Mouse (Mus musculus) embryonic facial prominence, embryonic 11.5 days (tissue): Measurements from ENCODE around the gene Ildr2. TPM values are rescaled to one million over a fixed set of nuclear protein-coding genes. Genes with fewer than 3 reads are reported as not detected.

Experiments used
- ATAC-seq: fragments of 200-750 bp; cut with Nextera tagmentation; replicated peaks from 2 replicates; pipeline ENCODE4 v1.8.0; 2017; ENCODE audit warnings: low read depth; ENCODE audit not compliant: insufficient number of reproducible peaks, low FRiP score, low TSS enrichment
- DNase-seq: peaks from one replicate; pipeline ENCODE4 v3.0.0-alpha.2; 2015; ENCODE audit warnings: low spot score
- H3K27ac ChIP-seq: fragments of 300-500 bp; sonication (generic); replicated peaks from 2 replicates; pipeline ENCODE4 v1.5.1; 2014; ENCODE audit warnings: mild to moderate bottlenecking, low read depth, low read length, control low read depth
- H3K27me3 ChIP-seq: fragments of 300-500 bp; sonication (generic); 2 replicates; pipeline ENCODE4 v1.6.1; 2014; ENCODE audit warnings: mild to moderate bottlenecking, low read length, moderate library complexity, mixed read lengths; ENCODE audit not compliant: control insufficient read depth, insufficient read depth
- H3K36me3 ChIP-seq: fragments of 300-500 bp; sonication (generic); replicated peaks from 2 replicates; pipeline ENCODE4 v1.6.1; 2014; ENCODE audit warnings: low read depth, mild to moderate bottlenecking, low read length, moderate library complexity, mixed read lengths; ENCODE audit not compliant: control insufficient read depth, insufficient read depth
- H3K4me1 ChIP-seq: fragments of 300-500 bp; sonication (generic); 2 replicates; pipeline ENCODE4 v1.6.1; 2014; ENCODE audit warnings: low read length, mixed read lengths; ENCODE audit not compliant: control insufficient read depth, insufficient read depth
- H3K4me2 ChIP-seq: fragments of 300-500 bp; sonication (generic); 2 replicates; pipeline ENCODE4 v1.6.1; 2014; ENCODE audit warnings: low read depth, mild to moderate bottlenecking, control low read depth, low read length, moderate library complexity
- H3K4me3 ChIP-seq: fragments of 300-500 bp; sonication (generic); 2 replicates; pipeline ENCODE4 v1.5.1; 2014; ENCODE audit warnings: low read depth, low read length, control low read depth
- H3K9ac ChIP-seq: fragments of 300-500 bp; sonication (generic); replicated peaks from 2 replicates; pipeline ENCODE4 v1.6.1; 2014; ENCODE audit warnings: mild to moderate bottlenecking, control low read depth, low read length
- H3K9me3 ChIP-seq: fragments of 300-500 bp; sonication (generic); replicated peaks from 2 replicates; pipeline ENCODE4 v1.6.1; 2016; ENCODE audit warnings: mild to moderate bottlenecking, low read length, inconsistent platforms, mixed read lengths; ENCODE audit not compliant: control insufficient read depth
- WGBS: fragments of 180-500 bp; shearing (Covaris S2); extraction: QIAGEN DNeasy Blood & Tissue Kit; methylation state at CpG from one replicate; pipeline ENCODE4 v1.1.7; 2014; 5-methylcytosine and 5-hydroxymethylcytosine counted together
- polyA plus RNA-seq: library from polyadenylated mRNA; unstranded; fragments of >200 nt; fragmentation: Nextera tagmentation; extraction: Ambion mirVana; gene quantifications from 2 replicates; pipeline ENCODE4 v1.2.1, GENCODE M21; 2014

Ildr2 gene
- polyA plus RNA-seq, 1 experiment from 2014 or later = 1.6 TPM

- WGBS = 73% methylated on average over 3 of the region's 3 CpGs
- no peak for DNase-seq
Measured at GRCm38 (mm10) chr1:166300526-166300925, 46.6 kb downstream of the Ildr2 start.

GRCm38 (mm10) chr1:166304352-166305240, 50.7 kb downstream of the Ildr2 start:
- Histone ChIP-seq H3K27me3 (peaks cover 7% of the 10 kb centered on the region; the same call in 1 of the 2 replicates), H3K4me1 (no peaks in the 10 kb centered on the region), H3K9me3 (no peaks in the 10 kb centered on the region), H3K9ac (no peak overlapping the region), H3K36me3 (no peaks in the 10 kb centered on the region), H3K4me3 (no peak overlapping the region), H3K27ac (no peak overlapping the region), H3K4me2 (no peak overlapping the region)
- DNase-seq (no peak), ATAC-seq (no peak)
- WGBS = 69% methylated on average over 8 of the region's 8 CpGs

More at GRCm38 (mm10) chr1:166300526-166300925, 46.6 kb downstream of the Ildr2 start:
- no peaks in the 10 kb centered on the region for H3K27me3 ChIP-seq
- ATAC-seq = no peak
- H3K4me1 ChIP-seq = no peaks in the 10 kb centered on the region
- no peaks in the 10 kb centered on the region for H3K36me3 ChIP-seq
- H3K4me2 ChIP-seq = no peak overlapping the region
- H3K4me3 ChIP-seq = no peak overlapping the region
- H3K9me3 ChIP-seq = no peaks in the 10 kb centered on the region
- H3K9ac ChIP-seq = no peak overlapping the region
- no peak overlapping the region for H3K27ac ChIP-seq

GRCm38 (mm10) chr1:166308471-166308850, 54.5 kb downstream of the Ildr2 start:
- 15% methylated on average over 5 of the region's 5 CpGs for WGBS
- H3K4me1 ChIP-seq = no peaks in the 10 kb centered on the region
- no peaks in the 10 kb centered on the region for H3K9me3 ChIP-seq
- peak overlapping the region; percentile 49 for H3K4me3 ChIP-seq
- H3K4me2 ChIP-seq = peak overlapping the region; percentile 98
- H3K27ac ChIP-seq = no peak overlapping the region
- peaks cover 7% of the 10 kb centered on the region; the same call in 1 of the 2 replicates for H3K27me3 ChIP-seq
- ATAC-seq (no peak), DNase-seq (no peak)
- no peaks in the 10 kb centered on the region for H3K36me3 ChIP-seq
- H3K9ac ChIP-seq = peak overlapping the region; percentile 61

GRCm38 (mm10) chr1:166308851-166309715, 55.1 kb downstream of the Ildr2 start:
- Histone ChIP-seq H3K9me3 (no peaks in the 10 kb centered on the region), H3K27me3 (peaks cover 7% of the 10 kb centered on the region; the same call in 1 of the 2 replicates), H3K4me1 (no peaks in the 10 kb centered on the region), H3K27ac (no peak overlapping the region), H3K4me3 (peak overlapping the region; percentile 49), H3K4me2 (peak overlapping the region; percentile 98), H3K9ac (peak overlapping the region; percentile 61), H3K36me3 (no peaks in the 10 kb centered on the region)
- peak; percentile 86 for ATAC-seq
- 1% methylated on average over 84 of the region's 94 CpGs for WGBS
- DNase-seq = peak; percentile 67

GRCm38 (mm10) chr1:166311151-166311550, 57.2 kb downstream of the Ildr2 start:
- ATAC-seq = no peak

GRCm38 (mm10) chr1:166313637-166314036, 59.7 kb downstream of the Ildr2 start:
- Histone ChIP-seq H3K9me3 (no peaks in the 10 kb centered on the region), H3K4me1 (no peaks in the 10 kb centered on the region), H3K27me3 (peaks cover 4% of the 10 kb centered on the region; the same call in 1 of the 2 replicates), H3K27ac (no peak overlapping the region), H3K9ac (no peak overlapping the region), H3K4me3 (no peak overlapping the region), H3K4me2 (no peak overlapping the region), H3K36me3 (no peaks in the 10 kb centered on the region)
- WGBS = 63% methylated on average over 1 of the region's 1 CpGs
- ATAC-seq (no peak), DNase-seq (no peak)

More at GRCm38 (mm10) chr1:166311151-166311550, 57.2 kb downstream of the Ildr2 start:
- WGBS = 59% methylated on average over 5 of the region's 5 CpGs
- H3K9me3 ChIP-seq = no peaks in the 10 kb centered on the region
- H3K4me2 ChIP-seq = no peak overlapping the region
- no peaks in the 10 kb centered on the region for H3K36me3 ChIP-seq
- peaks cover 7% of the 10 kb centered on the region; the same call in 1 of the 2 replicates for H3K27me3 ChIP-seq
- no peak for DNase-seq
- H3K27ac ChIP-seq = no peak overlapping the region
- H3K4me1 ChIP-seq = no peaks in the 10 kb centered on the region
- H3K9ac ChIP-seq = no peak overlapping the region
- no peak overlapping the region for H3K4me3 ChIP-seq

GRCm38 (mm10) chr1:166315706-166316105, 61.8 kb downstream of the Ildr2 start:
- Histone ChIP-seq H3K4me2 (no peak overlapping the region), H3K9me3 (no peaks in the 10 kb centered on the region), H3K4me1 (no peaks in the 10 kb centered on the region), H3K4me3 (no peak overlapping the region), H3K9ac (no peak overlapping the region), H3K36me3 (no peaks in the 10 kb centered on the region), H3K27me3 (no peaks in the 10 kb centered on the region), H3K27ac (no peak overlapping the region)
- DNase-seq (no peak), ATAC-seq (no peak)
- WGBS = 82% methylated on average over 4 of the region's 4 CpGs
